Mouse (Mus musculus): ENCODE results near the gene Ly6g6d.

DNA sequence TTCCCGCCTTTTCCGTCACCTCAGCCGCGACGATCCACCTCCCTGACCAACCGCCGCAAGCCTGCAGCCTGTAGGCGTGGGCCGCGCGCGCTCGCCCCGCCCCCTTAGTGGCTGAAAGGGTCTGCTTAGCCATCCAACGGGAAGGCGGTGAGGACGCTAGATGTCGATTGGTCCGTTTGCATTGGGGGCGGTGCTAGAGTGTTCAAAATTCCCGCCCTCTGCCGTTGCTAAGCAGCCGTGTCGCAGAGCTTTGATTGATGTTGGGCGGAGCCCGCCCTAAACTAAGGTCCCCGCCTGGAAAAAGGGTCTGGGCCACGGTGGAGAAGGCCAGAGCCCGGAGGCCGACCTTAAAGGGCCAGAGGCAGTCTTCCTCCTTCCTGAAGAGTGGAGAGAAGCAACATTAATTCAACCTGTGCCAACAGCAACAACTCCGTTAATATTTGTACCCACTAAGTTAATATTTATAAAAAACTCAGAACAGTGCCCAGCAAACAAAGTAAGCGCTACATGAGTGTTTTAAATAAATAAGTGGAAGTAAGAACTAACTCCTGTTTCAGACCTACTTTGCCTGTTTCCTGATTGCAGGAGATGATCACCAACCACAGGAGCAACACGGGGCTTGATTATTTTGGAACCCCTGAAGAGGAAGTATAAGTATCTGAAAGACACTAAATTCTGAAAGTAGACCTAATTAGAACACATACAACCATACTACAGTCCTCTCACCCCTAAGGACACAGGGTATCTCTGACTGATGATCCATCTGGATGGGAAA lies 31.0 kb downstream of the Ly6g6d start, which contains the start of gene Msh5:
- TF ChIP-seq CTCF (IDR thresholded peaks at IDR 0.05; ENCODE audit: borderline replicate concordance, insufficient read depth, low read depth, low read length), result no peak
- 0 out of 2 replicates have a peak, but pooled peaks have one; percentile 19 for TF ChIP-seq POLR2A (IDR thresholded peaks at IDR 0.05; ENCODE audit: borderline replicate concordance, insufficient read depth, low read length)

All from cerebellum, adult 2 months (tissue).